Mouse (Mus musculus) brown adipose tissue, adult 24 weeks (tissue): ENCODE results near the gene Klhdc1. TPM values are rescaled to one million over a fixed set of nuclear protein-coding genes. Genes with fewer than 3 reads are reported as not detected.

Experiments used
- H3K27ac ChIP-seq: fragments of 200-500 bp; replicated peaks from 2 replicates; pipeline ENCODE4 v1.5.1; 2012; ENCODE audit warnings: low read depth, mild to moderate bottlenecking, low read length
- H3K4me1 ChIP-seq: fragments of 200-500 bp; 2 replicates; pipeline ENCODE4 v1.6.1; 2012; ENCODE audit warnings: low read length, mixed read lengths; ENCODE audit not compliant: control insufficient read depth, insufficient read depth, insufficient read length
- H3K4me3 ChIP-seq: fragments of 200-500 bp; 2 replicates; pipeline ENCODE4 v1.5.1; 2012; ENCODE audit warnings: low read depth, mild to moderate bottlenecking, low read length, moderate library complexity; ENCODE audit not compliant: insufficient read depth
- polyA plus RNA-seq: library from polyadenylated mRNA; stranded (reverse); fragments of >200 nt; gene quantifications from 2 replicates; pipeline ENCODE4 v1.2.4, GENCODE M21; 2012; ENCODE audit not compliant: missing spikeins, insufficient read depth, insufficient read length

Gene Klhdc1
- polyA plus RNA-seq, result 9.0 and 9.3 TPM in 2 replicates

DNA sequence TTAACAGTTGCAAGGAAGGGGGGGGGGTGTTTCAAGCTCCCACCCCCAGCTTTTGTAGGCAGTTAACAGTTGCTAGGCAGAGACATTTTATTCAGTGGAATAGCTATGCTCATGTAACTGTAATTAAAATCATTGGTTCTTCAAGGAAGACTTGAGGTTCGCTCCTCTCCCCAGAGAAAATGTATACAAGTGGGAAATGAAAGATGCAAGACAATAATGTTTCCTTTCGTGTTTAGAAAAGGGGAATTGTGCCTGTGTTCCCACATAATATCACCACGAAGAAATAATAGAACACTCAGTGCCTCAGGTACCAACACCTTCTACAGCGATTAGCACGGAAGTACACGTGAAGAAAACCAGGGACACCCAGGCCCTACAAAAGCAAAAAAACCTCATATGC is at the start of gene Klhdc1:
Klhdc1 (plus strand) TSS at position 301 of the 400 bp plus-strand sequence.
- peak within 1 kb of the TSS; percentile 57 for H3K27ac ChIP-seq
- H3K4me3 ChIP-seq, result peak within 1 kb of the TSS; percentile 91
- no peaks in the 10 kb centered on the region for H3K4me1 ChIP-seq

DNA sequence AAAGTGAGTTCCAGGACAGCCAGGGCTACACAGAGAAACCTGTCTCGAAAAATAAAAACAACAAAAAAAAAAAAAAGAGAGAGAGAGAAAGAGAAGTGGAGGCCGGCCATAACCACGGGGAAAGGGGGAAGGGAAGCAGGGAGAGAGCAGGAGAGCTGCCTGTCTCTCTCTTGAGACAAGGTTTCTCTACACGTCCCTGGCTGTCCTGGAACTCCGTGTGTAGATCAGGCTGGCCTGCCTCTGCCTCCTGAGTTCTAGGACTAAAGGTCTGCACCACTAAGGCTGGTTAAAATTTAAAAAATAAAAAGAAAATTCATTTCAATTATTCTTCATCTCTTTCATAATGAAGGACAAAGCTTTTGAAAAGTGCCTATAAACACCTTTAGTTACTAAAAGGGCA is 49.6 kb upstream of the Klhdc1 start:
- H3K4me3 ChIP-seq, result no peak overlapping the region
- no peak overlapping the region for H3K27ac ChIP-seq
- peaks cover 6% of the 10 kb centered on the region for H3K4me1 ChIP-seq

DNA sequence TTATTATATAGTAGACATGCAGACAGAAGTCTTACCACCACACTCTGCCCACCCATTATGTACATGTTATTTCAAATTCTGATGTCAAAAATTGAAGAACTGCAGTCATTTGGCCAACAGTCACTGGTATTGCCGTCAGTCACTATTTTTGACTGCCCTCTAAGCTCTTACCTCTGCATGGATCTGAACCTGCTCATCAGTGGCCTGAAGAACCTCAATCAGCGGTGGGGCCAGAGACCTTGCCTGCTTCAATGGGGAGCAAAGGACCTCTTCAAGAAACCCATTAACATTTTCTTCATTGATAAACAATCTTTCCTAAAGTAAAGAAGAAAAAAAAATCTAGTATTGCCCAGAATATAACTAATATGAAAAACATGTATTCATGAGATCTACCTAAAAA is 48.3 kb upstream of the Klhdc1 start:
- no peak overlapping the region for H3K27ac ChIP-seq
- H3K4me3 ChIP-seq, result no peak overlapping the region
- H3K4me1 ChIP-seq, result peaks cover 2% of the 10 kb centered on the region; the same call in 1 of the 2 replicates

DNA sequence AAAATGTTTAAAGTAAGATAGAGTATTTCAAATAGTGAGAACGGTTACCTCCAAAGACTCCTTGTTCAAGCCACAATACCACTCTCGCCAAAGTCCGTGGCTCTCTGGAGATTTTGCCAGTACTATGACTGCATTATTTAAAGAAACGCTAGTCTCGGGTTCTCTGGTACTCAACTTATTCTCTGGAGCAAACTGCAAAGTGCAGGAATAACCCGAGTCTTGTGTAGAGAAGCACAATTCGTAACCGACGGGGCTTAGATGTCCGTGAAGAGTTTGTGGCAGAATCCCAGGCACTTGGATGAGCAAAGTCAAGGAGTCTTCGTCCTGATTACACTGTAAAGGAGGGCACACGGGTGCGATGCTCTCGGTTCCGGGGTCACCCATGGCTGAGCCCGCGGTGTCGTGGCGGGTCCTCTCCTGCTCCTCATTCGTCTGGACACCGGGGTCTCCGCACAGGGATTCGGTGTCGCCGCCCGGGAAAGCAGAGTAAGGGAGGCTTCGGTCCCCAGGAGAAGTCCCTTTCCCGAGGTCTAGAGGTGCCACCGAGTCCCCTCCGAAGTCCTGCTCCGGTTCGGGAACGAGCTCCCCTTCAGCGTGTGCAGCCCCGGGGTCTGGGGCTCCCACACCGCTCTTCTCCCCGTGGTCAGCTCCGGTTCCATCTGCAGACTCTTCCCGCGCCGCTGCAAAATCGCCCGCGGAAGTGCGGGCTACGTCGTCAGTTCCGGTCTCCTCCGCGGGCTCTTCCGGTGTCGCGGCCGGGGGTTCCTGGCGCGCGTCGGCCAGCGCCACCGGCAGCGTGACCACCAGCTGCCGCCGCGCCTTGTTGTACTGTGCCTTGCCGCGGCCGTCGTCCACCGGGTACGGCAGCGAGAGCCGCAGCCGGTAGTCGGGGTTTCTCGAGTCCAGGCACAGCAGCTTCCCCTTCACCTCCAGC is 44.3 kb upstream of the Klhdc1 start, which contains the start of gene Gm49383:
Gm49383 (minus strand) TSS at position 661 of the 934 bp plus-strand sequence.
- H3K27ac ChIP-seq, result peak within 1 kb of the TSS; percentile 74
- peaks cover 5% of the 10 kb centered on the region; the same call in 1 of the 2 replicates for H3K4me1 ChIP-seq
- peak within 1 kb of the TSS; percentile 91 for H3K4me3 ChIP-seq

DNA sequence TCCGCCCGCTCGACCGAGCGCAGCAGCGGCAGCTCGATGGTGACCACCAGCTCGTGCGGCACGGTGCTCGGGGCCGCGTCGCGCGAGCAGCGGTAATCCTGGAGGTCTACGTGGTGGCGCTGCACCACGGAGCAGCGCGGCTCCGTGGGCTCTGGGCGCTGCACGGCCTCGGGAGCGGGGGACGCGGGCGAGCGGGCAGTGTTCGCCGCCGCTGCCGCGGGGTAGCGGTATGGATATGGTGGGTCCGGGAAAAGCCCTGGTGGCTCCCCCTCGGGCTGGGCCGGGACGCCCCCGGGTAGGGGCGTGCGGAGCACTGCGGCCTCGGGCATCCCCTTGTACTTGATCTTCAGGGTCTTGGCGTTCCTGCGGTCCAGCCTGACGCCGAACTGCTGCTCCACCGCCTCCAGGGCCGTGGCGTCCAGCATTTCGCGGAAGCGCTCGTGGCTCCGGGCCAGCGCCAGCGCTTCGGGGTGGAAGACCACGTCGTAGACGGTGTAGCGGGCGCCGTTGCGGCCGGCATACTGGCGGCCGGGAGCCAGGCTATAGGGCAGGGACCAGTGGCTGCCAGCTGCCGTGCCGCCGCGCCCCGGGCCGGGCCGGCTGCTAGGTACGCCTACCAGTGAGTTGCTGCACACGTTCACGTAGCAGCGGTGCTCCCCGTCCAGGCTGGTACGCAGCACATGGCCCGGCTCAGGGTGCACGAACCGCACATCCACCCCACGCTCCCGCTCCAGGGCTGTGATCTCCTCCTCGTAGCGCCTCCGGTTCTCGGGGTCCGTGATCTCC is 43.4 kb upstream of the Klhdc1 start:
- H3K4me3 ChIP-seq, result peak overlapping the region; percentile 91
- H3K27ac ChIP-seq, result peak overlapping the region; percentile 74
- H3K4me1 ChIP-seq, result peaks cover 5% of the 10 kb centered on the region; the same call in 1 of the 2 replicates

DNA sequence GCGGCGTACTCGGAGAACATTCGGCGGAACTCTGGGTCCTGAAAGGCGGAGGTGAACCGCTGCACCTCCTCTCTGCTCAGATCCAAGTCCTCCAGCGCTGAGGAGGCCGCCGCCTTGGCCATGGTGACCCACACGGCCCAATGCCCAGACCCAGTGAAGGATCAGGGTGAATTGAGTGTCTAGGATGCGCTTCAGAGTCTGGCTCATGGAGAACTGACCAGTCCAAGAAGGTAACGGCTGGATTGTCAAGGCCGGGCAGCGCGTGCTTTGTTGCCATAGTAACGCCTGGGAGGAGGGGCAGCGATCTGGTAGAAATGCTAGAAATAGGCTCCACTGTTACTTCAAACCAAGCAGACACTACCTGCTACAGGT is 42.8 kb upstream of the Klhdc1 start, which contains the start of gene Dnaaf2:
Dnaaf2 (minus strand) TSS at position 266 of the 372 bp plus-strand sequence.
- Histone ChIP-seq H3K27ac (peak within 1 kb of the TSS; percentile 74), H3K4me1 (peaks cover 5% of the 10 kb centered on the region; the same call in 1 of the 2 replicates), H3K4me3 (peak within 1 kb of the TSS; percentile 91)

DNA sequence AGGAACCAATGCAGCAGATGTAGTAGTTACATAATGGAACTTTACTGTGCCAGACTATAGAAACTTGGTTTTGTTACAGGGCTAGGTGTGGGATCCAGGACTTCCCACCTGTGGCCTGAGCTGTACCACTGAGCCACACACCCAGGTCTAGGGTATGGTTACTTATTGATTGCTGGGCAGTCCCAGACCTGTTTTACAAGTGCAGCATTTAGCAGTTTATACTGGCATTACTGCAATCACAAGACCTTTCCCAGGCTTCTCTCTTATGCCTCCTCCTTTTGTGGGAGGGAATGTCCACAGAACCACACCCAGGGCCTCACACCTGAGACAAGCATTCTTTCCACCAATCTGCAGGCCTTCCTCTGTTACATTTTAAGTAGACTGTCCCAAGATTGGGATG is 42.0 kb upstream of the Klhdc1 start:
- no peak overlapping the region for H3K4me3 ChIP-seq
- peaks cover 5% of the 10 kb centered on the region; the same call in 1 of the 2 replicates for H3K4me1 ChIP-seq
- no peak overlapping the region for H3K27ac ChIP-seq

DNA sequence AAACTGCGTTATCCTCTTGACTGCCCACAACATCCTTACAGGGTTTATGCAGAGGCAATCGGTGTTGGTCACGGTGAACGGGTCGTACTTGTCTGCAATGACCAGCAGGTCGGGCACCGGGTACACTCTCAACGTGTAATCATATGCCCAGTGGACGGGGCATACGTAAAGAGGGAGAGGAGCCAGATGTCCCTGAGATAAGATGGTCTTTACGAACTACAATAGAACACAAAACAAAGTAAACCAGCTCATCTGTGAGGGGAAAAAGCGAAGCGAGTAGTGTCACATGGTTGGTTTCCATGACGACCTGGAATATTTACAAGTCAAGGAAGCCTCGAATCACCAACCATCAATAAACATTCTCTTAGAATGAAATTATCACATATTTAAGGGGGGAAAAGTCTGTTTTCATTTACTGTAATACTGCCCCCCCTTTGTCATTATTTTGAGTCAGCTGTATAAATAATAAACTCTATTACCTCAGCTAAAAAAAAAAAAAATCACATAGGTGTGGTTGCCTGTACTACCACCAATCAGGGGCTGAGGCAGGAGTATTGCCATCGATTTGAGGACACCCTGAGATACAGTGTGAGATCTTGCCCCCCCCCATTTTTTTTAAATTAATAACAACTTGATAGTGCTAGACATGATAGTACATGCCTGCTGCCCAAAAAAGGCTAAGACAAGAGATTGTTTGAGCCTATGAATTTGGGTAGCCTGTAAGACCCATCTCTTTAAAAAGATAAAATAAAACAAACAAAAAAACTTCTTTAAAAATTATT is 36.7 kb upstream of the Klhdc1 start, which contains the start of gene Gm49384:
Gm49384 (minus strand) TSS at position 216 of the 782 bp plus-strand sequence.
- H3K27ac ChIP-seq, result no peak within 1 kb of the TSS
- H3K4me1 ChIP-seq, result no peaks in the 10 kb centered on the region
- no peak within 1 kb of the TSS for H3K4me3 ChIP-seq

DNA sequence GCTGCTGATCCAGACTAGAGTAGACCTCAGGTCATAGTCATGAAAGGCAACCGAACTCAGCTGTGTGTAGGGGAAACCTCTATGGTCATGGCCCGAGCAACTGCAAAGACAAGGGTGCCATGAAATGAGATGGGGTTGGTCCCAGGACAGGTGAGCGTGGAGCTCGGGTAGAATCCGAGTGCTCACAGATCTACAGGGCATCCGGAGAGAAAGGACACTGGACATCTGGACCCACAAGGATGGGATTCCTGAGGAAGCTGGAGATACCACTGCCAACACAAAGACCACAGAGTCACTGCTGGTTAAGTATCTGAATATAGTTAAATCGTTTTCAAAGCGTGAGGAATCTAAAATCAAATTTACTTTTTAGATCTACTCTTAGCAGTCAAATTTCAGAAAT is 33.6 kb upstream of the Klhdc1 start:
- Histone ChIP-seq H3K4me3 (no peak overlapping the region), H3K4me1 (no peaks in the 10 kb centered on the region), H3K27ac (no peak overlapping the region)

DNA sequence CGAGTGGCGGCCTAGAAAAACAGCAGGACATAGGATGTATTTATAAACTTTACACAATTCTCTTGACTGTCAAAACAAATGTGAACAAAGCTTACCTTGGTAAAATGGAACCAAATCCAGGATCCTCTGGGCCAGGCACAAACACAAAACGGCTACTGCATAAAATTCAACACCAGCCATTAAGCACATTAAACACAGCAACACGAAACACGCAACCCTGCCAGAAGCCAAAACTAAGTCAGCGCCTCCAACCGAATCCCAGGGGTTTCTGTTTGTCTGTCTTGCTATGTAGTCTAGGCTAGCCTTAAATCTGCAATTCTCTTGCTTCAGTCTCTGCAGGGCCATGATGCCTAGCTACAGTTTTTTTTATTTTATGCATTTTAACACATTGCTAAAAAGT is 33.0 kb upstream of the Klhdc1 start:
- no peak overlapping the region for H3K4me3 ChIP-seq
- H3K4me1 ChIP-seq, result no peaks in the 10 kb centered on the region
- H3K27ac ChIP-seq, result no peak overlapping the region

DNA sequence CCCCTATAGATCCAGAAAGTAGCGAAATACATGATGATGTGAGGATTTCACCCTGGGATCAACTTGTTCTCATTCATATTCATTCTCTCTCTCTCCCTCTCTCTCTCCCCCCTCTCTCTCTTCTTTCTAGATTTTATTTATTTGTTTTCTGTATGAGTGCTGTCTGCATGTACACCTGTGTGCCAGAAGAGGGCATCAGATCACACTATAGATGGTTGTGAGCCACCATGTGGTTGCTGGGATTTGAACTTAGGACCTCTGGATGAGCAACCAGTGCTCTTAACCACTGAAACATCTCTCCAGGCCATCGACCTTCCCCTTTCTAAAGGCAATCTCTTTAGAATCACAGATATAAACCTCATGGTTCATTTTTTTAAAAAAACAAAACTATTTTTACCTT is 32.5 kb upstream of the Klhdc1 start:
- no peaks in the 10 kb centered on the region for H3K4me1 ChIP-seq
- H3K4me3 ChIP-seq, result no peak overlapping the region
- no peak overlapping the region for H3K27ac ChIP-seq

DNA sequence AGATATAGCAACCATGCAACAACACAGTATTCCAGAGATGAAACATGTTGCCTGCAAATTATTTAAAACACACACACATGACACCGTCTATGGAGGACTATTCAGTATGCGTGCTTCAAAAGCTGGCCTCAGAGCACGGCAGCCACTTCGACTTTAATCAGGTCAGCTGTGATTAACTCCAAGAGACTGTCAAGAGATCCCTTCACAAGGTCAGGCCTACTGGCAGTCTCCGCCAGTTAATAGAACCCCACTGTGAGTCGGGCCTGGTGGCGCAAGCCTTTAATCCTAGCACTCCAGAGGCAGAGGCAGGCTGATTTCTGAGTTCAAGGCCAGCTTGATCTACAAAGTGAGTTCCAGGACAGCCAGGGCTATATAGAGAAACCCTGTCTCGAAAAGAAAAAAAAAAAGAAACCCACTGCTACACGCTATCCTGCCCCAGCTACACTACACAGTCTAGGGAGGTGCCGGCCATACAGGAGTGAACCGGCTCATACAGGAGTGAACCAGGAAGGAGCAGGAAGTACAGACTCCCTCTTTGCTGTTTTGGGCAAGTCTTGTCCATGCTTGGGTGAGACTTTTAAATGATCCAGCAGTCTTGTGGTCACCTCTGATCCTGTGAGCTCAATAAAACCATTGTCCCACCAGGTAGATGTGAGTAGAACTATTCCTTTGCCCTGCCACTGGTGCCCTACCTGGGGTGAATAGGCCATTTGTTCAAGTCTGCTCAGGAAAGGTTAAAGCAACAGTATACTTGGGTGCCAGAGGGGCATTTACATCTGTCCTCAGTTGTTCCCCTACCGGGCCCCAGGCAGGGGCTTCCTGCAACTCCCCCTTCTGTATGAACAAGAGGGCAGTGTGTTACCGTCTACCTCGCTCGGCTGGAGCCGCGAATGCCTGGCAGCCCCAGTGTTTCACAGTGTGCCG is 30.7 kb upstream of the Klhdc1 start:
- Histone ChIP-seq H3K4me1 (no peaks in the 10 kb centered on the region; the same call in 1 of the 2 replicates), H3K27ac (no peak overlapping the region), H3K4me3 (no peak overlapping the region)

DNA sequence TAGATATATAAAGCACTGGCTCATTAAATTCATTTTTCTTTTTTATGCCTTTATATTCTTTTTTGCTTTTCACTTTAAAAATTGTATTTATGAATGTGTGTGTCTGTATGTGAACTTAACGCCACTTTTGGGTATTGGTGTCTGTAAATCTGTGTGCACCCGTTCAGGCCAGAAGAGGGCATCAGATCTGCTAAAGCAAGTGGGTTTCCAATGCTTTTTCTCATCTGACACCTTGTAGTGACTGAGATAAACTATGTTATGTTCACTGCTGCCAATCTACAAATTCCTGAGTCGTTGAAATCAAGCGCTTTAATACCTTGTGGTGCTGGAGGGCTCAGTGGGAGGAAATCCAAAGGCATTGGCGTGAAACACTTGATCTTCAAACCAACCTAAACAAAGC is 29.9 kb upstream of the Klhdc1 start:
- Histone ChIP-seq H3K4me3 (no peak overlapping the region), H3K27ac (no peak overlapping the region), H3K4me1 (no peaks in the 10 kb centered on the region; the same call in 1 of the 2 replicates)
